Mouse (Mus musculus): ENCODE results near the gene Myo16. TPM values are rescaled to one million over a fixed set of nuclear protein-coding genes. Genes with fewer than 3 reads are reported as not detected.

Myo16 gene
- polyA plus RNA-seq, 1 experiment from 2014 or later = 0.70 TPM

- 31% methylated on average over 8 of the region's 8 CpGs for WGBS
- Histone ChIP-seq H3K9me3 (ENCODE audit: low read depth, low read length) (no peaks in the 10 kb centered on the region; the same call in 1 of the 2 replicates), H3K27me3 (ENCODE audit: insufficient read depth, low read length) (no peaks in the 10 kb centered on the region), H3K36me3 (ENCODE audit: insufficient read depth) (no peaks in the 10 kb centered on the region), H3K27ac (ENCODE audit: low read depth) (no peak overlapping the region), H3K4me2 (no peak overlapping the region), H3K4me3 (ENCODE audit: low read depth, low read length) (no peak overlapping the region), H3K9ac (no peak overlapping the region), H3K4me1 (ENCODE audit: insufficient read depth) (no peaks in the 10 kb centered on the region)
- TF ChIP-seq CTCF (IDR thresholded peaks at IDR 0.05; ENCODE audit: low read depth) = no peak
- DNase-seq (no peak), ATAC-seq (ENCODE audit: insufficient read depth) (no peak)
Observed at GRCm38 (mm10) chr8:10139536-10139935, 14.2 kb upstream of the Myo16 start.

GRCm38 (mm10) chr8:10143961-10144360, 9.8 kb upstream of the Myo16 start:
- TF ChIP-seq CTCF (IDR thresholded peaks at IDR 0.05; ENCODE audit: low read depth) = no peak
- Histone ChIP-seq H3K4me3 (ENCODE audit: low read depth, low read length) (no peak overlapping the region), H3K4me1 (ENCODE audit: insufficient read depth) (no peaks in the 10 kb centered on the region), H3K9me3 (ENCODE audit: low read depth, low read length) (no peaks in the 10 kb centered on the region), H3K36me3 (ENCODE audit: insufficient read depth) (no peaks in the 10 kb centered on the region), H3K4me2 (no peak overlapping the region), H3K27me3 (ENCODE audit: insufficient read depth, low read length) (no peaks in the 10 kb centered on the region), H3K9ac (no peak overlapping the region), H3K27ac (ENCODE audit: low read depth) (no peak overlapping the region)
- no peak for ATAC-seq (ENCODE audit: insufficient read depth)
- WGBS = 78% methylated on average over 10 of the region's 10 CpGs
- no peak for DNase-seq

GRCm38 (mm10) chr8:10151692-10152247, 1.9 kb upstream of the Myo16 start:
- H3K27me3 ChIP-seq (ENCODE audit: insufficient read depth, low read length) = peaks cover 13% of the 10 kb centered on the region
- no peak for TF ChIP-seq CTCF (IDR thresholded peaks at IDR 0.05; ENCODE audit: low read depth)

GRCm38 (mm10) chr8:10154439-10154745, 681 bp downstream of the Myo16 start:
- DNase-seq (peak; percentile 8), ATAC-seq (ENCODE audit: insufficient read depth) (no peak)
- Histone ChIP-seq H3K27ac (ENCODE audit: low read depth) (no peak overlapping the region), H3K9ac (peak overlapping the region; percentile 52; the same call in 1 of the 2 replicates), H3K9me3 (ENCODE audit: low read depth, low read length) (no peaks in the 10 kb centered on the region), H3K36me3 (ENCODE audit: insufficient read depth) (no peaks in the 10 kb centered on the region), H3K4me3 (ENCODE audit: low read depth, low read length) (peak overlapping the region; percentile 62), H3K27me3 (ENCODE audit: insufficient read depth, low read length) (peaks cover 13% of the 10 kb centered on the region), H3K4me2 (peak overlapping the region; percentile 84), H3K4me1 (ENCODE audit: insufficient read depth) (no peaks in the 10 kb centered on the region)
- no peak for TF ChIP-seq CTCF (IDR thresholded peaks at IDR 0.05; ENCODE audit: low read depth)
- WGBS = 26% methylated on average over 4 of the region's 4 CpGs

More at GRCm38 (mm10) chr8:10151692-10152247, 1.9 kb upstream of the Myo16 start:
- Histone ChIP-seq H3K9me3 (ENCODE audit: low read depth, low read length) (no peaks in the 10 kb centered on the region), H3K36me3 (ENCODE audit: insufficient read depth) (no peaks in the 10 kb centered on the region), H3K9ac (no peak overlapping the region), H3K4me2 (no peak overlapping the region), H3K4me3 (ENCODE audit: low read depth, low read length) (no peak overlapping the region), H3K4me1 (ENCODE audit: insufficient read depth) (no peaks in the 10 kb centered on the region), H3K27ac (ENCODE audit: low read depth) (no peak overlapping the region)
- DNase-seq (peak; percentile 17), ATAC-seq (ENCODE audit: insufficient read depth) (no peak)
- 37% methylated on average over 6 of the region's 6 CpGs for WGBS

GRCm38 (mm10) chr8:10155075-10155474, 1.4 kb downstream of the Myo16 start:
- Histone ChIP-seq H3K4me1 (ENCODE audit: insufficient read depth) (no peaks in the 10 kb centered on the region), H3K4me3 (ENCODE audit: low read depth, low read length) (no peak overlapping the region), H3K27me3 (ENCODE audit: insufficient read depth, low read length) (peaks cover 13% of the 10 kb centered on the region), H3K9me3 (ENCODE audit: low read depth, low read length) (no peaks in the 10 kb centered on the region), H3K4me2 (peak overlapping the region; percentile 84; the same call in 1 of the 2 replicates), H3K36me3 (ENCODE audit: insufficient read depth) (no peaks in the 10 kb centered on the region), H3K9ac (no peak overlapping the region), H3K27ac (ENCODE audit: low read depth) (no peak overlapping the region)
- 95% methylated on average over 16 of the region's 16 CpGs for WGBS
- ATAC-seq (ENCODE audit: insufficient read depth) (no peak), DNase-seq (no peak)
- no peak for TF ChIP-seq CTCF (IDR thresholded peaks at IDR 0.05; ENCODE audit: low read depth)

GRCm38 (mm10) chr8:10161106-10161505, 7.4 kb downstream of the Myo16 start:
- H3K27ac ChIP-seq (ENCODE audit: low read depth) = no peak overlapping the region
- no peak overlapping the region for H3K4me2 ChIP-seq
- H3K9ac ChIP-seq = no peak overlapping the region
- H3K36me3 ChIP-seq (ENCODE audit: insufficient read depth) = no peaks in the 10 kb centered on the region
- ATAC-seq (ENCODE audit: insufficient read depth) (no peak), DNase-seq (no peak)
- no peak for TF ChIP-seq CTCF (IDR thresholded peaks at IDR 0.05; ENCODE audit: low read depth)
- no peak overlapping the region for H3K4me3 ChIP-seq (ENCODE audit: low read depth, low read length)
- H3K4me1 ChIP-seq (ENCODE audit: insufficient read depth) = no peaks in the 10 kb centered on the region
- 79% methylated on average over 3 of the region's 3 CpGs for WGBS
- no peaks in the 10 kb centered on the region for H3K27me3 ChIP-seq (ENCODE audit: insufficient read depth, low read length)
- no peaks in the 10 kb centered on the region for H3K9me3 ChIP-seq (ENCODE audit: low read depth, low read length)

GRCm38 (mm10) chr8:10164959-10165358, 11.2 kb downstream of the Myo16 start:
- no peak overlapping the region for H3K4me3 ChIP-seq (ENCODE audit: low read depth, low read length)
- no peaks in the 10 kb centered on the region for H3K27me3 ChIP-seq (ENCODE audit: insufficient read depth, low read length)
- TF ChIP-seq CTCF (IDR thresholded peaks at IDR 0.05; ENCODE audit: low read depth) = no peak
- no peak overlapping the region for H3K27ac ChIP-seq (ENCODE audit: low read depth)
- ATAC-seq (ENCODE audit: insufficient read depth) (no peak), DNase-seq (no peak)
- H3K9me3 ChIP-seq (ENCODE audit: low read depth, low read length) = no peaks in the 10 kb centered on the region
- H3K9ac ChIP-seq = no peak overlapping the region
- WGBS = 62% methylated on average over 2 of the region's 2 CpGs
- no peaks in the 10 kb centered on the region for H3K36me3 ChIP-seq (ENCODE audit: insufficient read depth)
- no peaks in the 10 kb centered on the region for H3K4me1 ChIP-seq (ENCODE audit: insufficient read depth)
- no peak overlapping the region for H3K4me2 ChIP-seq

GRCm38 (mm10) chr8:10168326-10168725, 14.6 kb downstream of the Myo16 start:
- Histone ChIP-seq H3K27ac (ENCODE audit: low read depth) (no peak overlapping the region), H3K4me3 (ENCODE audit: low read depth, low read length) (no peak overlapping the region), H3K27me3 (ENCODE audit: insufficient read depth, low read length) (no peaks in the 10 kb centered on the region), H3K9me3 (ENCODE audit: low read depth, low read length) (no peaks in the 10 kb centered on the region), H3K4me2 (no peak overlapping the region), H3K4me1 (ENCODE audit: insufficient read depth) (no peaks in the 10 kb centered on the region), H3K36me3 (ENCODE audit: insufficient read depth) (no peaks in the 10 kb centered on the region), H3K9ac (no peak overlapping the region)
- no peak for ATAC-seq (ENCODE audit: insufficient read depth)
- no peak for TF ChIP-seq CTCF (IDR thresholded peaks at IDR 0.05; ENCODE audit: low read depth)
- DNase-seq = no peak
- 74% methylated on average over 4 of the region's 4 CpGs for WGBS
